Mouse (Mus musculus) bone marrow macrophage, adult 2 months (primary cell): ENCODE results near the gene Zdhhc6.

ENCODE experiments used
- CTCF ChIP-seq: IDR thresholded peaks from 2 replicates; pipeline ENCODE4 v1.5.1; 2012; ENCODE audit warnings: low read depth, mild to moderate bottlenecking, low read length, moderate library complexity
- POLR2A ChIP-seq: IDR thresholded peaks from 2 replicates; pipeline ENCODE4 v1.6.1; 2012; ENCODE audit warnings: mild to moderate bottlenecking, low read depth, low read length, borderline replicate concordance

- TF ChIP-seq CTCF, result no peak
- no peak for TF ChIP-seq POLR2A
Observed at GRCm38 (mm10) chr19:55331776-55332175, 15.9 kb upstream of the Zdhhc6 start.
